Mouse (Mus musculus) MEL (cell line): ENCODE measurements at regions not wholly inside any gene's neighbourhood (a gene's known extent, or its start where the extent isn't known, plus 50 kb on each side); places are given as distances from the start of the nearest gene placed in this dataset.

ENCODE experiments used
- DNase-seq: peaks from one replicate; pipeline ENCODE4 v3.0.0; 2011; ENCODE audit warnings: low read depth, low spot score
- H3K27ac ChIP-seq: 2 replicates; pipeline ENCODE4 v1.5.1; 2012; ENCODE audit warnings: low read depth, mild to moderate bottlenecking, control low read depth, low read length, moderate library complexity; ENCODE audit not compliant: control insufficient read depth
- H3K27me3 ChIP-seq, 2 experiments: fragments of 150-350 bp in 1 of 2; sonication (generic) in 1 of 2; 2 replicates each; pipeline ENCODE4 v1.6.1; 2012; ENCODE audit warnings: low read length in 2 of 2, mild to moderate bottlenecking in 2 of 2, improper control_type of control experiment in 1 of 2, moderate library complexity in 1 of 2; ENCODE audit not compliant: insufficient read depth in 2 of 2, control insufficient read depth in 1 of 2
- H3K36me3 ChIP-seq, 2 experiments: 2 replicates each; pipeline ENCODE4 v1.6.1; 2012 to 2014; ENCODE audit warnings: low read length in 2 of 2, improper control_type of control experiment in 1 of 2, inconsistent platforms in 1 of 2, mild to moderate bottlenecking in 1 of 2; ENCODE audit not compliant: insufficient read depth in 2 of 2, control insufficient read depth in 1 of 2
- H3K4me1 ChIP-seq, 2 experiments: fragments of 150-350 bp in 1 of 2; sonication (generic) in 1 of 2; 2 replicates each; pipeline ENCODE4 v1.6.1; 2012; ENCODE audit warnings: low read length in 2 of 2, improper control_type of control experiment in 1 of 2, mild to moderate bottlenecking in 1 of 2; ENCODE audit not compliant: insufficient read depth in 2 of 2, control insufficient read depth in 1 of 2
- H3K4me3 ChIP-seq, 2 experiments: fragments of 150-350 bp in 1 of 2; sonication (generic) in 1 of 2; 2 replicates each; pipeline ENCODE4 v1.5.1; 2012; ENCODE audit warnings: low read depth in 2 of 2, low read length in 2 of 2, mild to moderate bottlenecking in 2 of 2, moderate library complexity in 2 of 2, control low read depth in 1 of 2, improper control_type of control experiment in 1 of 2; ENCODE audit not compliant: control insufficient read depth in 1 of 2, insufficient read depth in 1 of 2
- H3K79me2 ChIP-seq: 2 replicates; pipeline ENCODE4 v1.6.1; 2012; ENCODE audit warnings: mild to moderate bottlenecking, low read length, moderate library complexity; ENCODE audit not compliant: control insufficient read depth, poor library complexity, insufficient read depth
- H3K9ac ChIP-seq: 2 replicates; pipeline ENCODE4 v1.6.1; 2012; ENCODE audit warnings: low read depth, mild to moderate bottlenecking, control low read depth, low read length, moderate library complexity; ENCODE audit not compliant: control insufficient read depth, poor library complexity, severe bottlenecking
- H3K9me3 ChIP-seq: fragments of 150-350 bp; sonication (generic); replicated peaks from 2 replicates; pipeline ENCODE4 v1.6.1; 2012; ENCODE audit warnings: mild to moderate bottlenecking, low read length, improper control_type of control experiment, moderate library complexity; ENCODE audit not compliant: insufficient read depth
- BHLHE40 ChIP-seq: IDR thresholded peaks from 2 replicates; pipeline ENCODE4 v1.6.1; 2012; ENCODE audit warnings: low read depth, mild to moderate bottlenecking, inconsistent platforms, low read length, improper control_type of control experiment, borderline replicate concordance
- CHD1 ChIP-seq: IDR thresholded peaks from 2 replicates; pipeline ENCODE4 v1.6.1; 2012; ENCODE audit warnings: low read depth, mild to moderate bottlenecking, inconsistent platforms, low read length, improper control_type of control experiment
- CHD2 ChIP-seq: IDR thresholded peaks from 2 replicates; pipeline ENCODE4 v1.6.1; 2011; ENCODE audit warnings: low read length, improper control_type of control experiment
- CTCF ChIP-seq, 3 experiments: IDR thresholded peaks in 2 of 3; conservative IDR thresholded peaks in 1 of 3; 2 replicates each; pipeline ENCODE4 v1.5.1; 2011 to 2012; ENCODE audit warnings: low read length in 3 of 3, low read depth in 2 of 3, mild to moderate bottlenecking in 2 of 3, improper control_type of control experiment in 1 of 3, inconsistent platforms in 1 of 3, mixed read lengths in 1 of 3, moderate library complexity in 1 of 3; ENCODE audit not compliant: control insufficient read depth in 1 of 3, insufficient read depth in 1 of 3, poor library complexity in 1 of 3, severe bottlenecking in 1 of 3
- E2F4 ChIP-seq: IDR thresholded peaks from 2 replicates; pipeline ENCODE4 v1.6.1; 2011; ENCODE audit warnings: low read depth, low read length, improper control_type of control experiment, borderline replicate concordance
- EP300 ChIP-seq, 2 experiments: IDR thresholded peaks; 2 replicates each; pipeline ENCODE4 v1.6.1; 2011; ENCODE audit warnings: improper control_type of control experiment in 2 of 2, low read length in 2 of 2, low read depth in 1 of 2, mild to moderate bottlenecking in 1 of 2
- GABPA ChIP-seq: IDR thresholded peaks from 2 replicates; pipeline ENCODE4 v1.6.1; 2012; ENCODE audit warnings: low read depth, mild to moderate bottlenecking, inconsistent platforms, low read length, improper control_type of control experiment, moderate library complexity
- GATA1 ChIP-seq: IDR thresholded peaks from 2 replicates; pipeline ENCODE4 v1.6.1; 2011; ENCODE audit warnings: low read depth, low read length, improper control_type of control experiment
- JUND ChIP-seq: IDR thresholded peaks from 2 replicates; pipeline ENCODE4 v1.6.1; 2011; ENCODE audit warnings: low read depth, mild to moderate bottlenecking, improper control_type of control experiment, low read length
- MAZ ChIP-seq: IDR thresholded peaks from 2 replicates; pipeline ENCODE4 v1.6.1; 2012; ENCODE audit warnings: low read depth, mild to moderate bottlenecking, inconsistent platforms, low read length, improper control_type of control experiment
- MEF2A ChIP-seq: IDR thresholded peaks from 2 replicates; pipeline ENCODE4 v1.6.1; 2014; ENCODE audit warnings: low read depth, mild to moderate bottlenecking, inconsistent platforms, low read length, improper control_type of control experiment; ENCODE audit not compliant: poor library complexity, insufficient replicate concordance, severe bottlenecking; ENCODE audit errors: extremely low read depth
- NELFE ChIP-seq: IDR thresholded peaks from 2 replicates; pipeline ENCODE4 v1.6.1; 2011; ENCODE audit warnings: low read depth, low read length, improper control_type of control experiment
- POLR2A ChIP-seq, 2 experiments: IDR thresholded peaks; 2 replicates each; pipeline ENCODE4 v1.6.1; 2011 to 2012; ENCODE audit warnings: low read length in 2 of 2, mild to moderate bottlenecking in 2 of 2, control low read depth in 1 of 2, improper control_type of control experiment in 1 of 2, low read depth in 1 of 2, moderate library complexity in 1 of 2; ENCODE audit not compliant: control insufficient read depth in 1 of 2, insufficient read depth in 1 of 2, poor library complexity in 1 of 2
- POLR2AphosphoS2 ChIP-seq: IDR thresholded peaks from 2 replicates; pipeline ENCODE4 v1.6.1; 2011; ENCODE audit warnings: low read length, improper control_type of control experiment
- POLR2AphosphoS5 ChIP-seq: IDR thresholded peaks from 2 replicates; pipeline ENCODE4 v1.6.1; 2012; ENCODE audit warnings: low read depth, borderline replicate concordance, mild to moderate bottlenecking, inconsistent platforms, low read length, moderate library complexity, mixed read lengths
- RAD21 ChIP-seq: IDR thresholded peaks from 2 replicates; pipeline ENCODE4 v1.6.1; 2011; ENCODE audit warnings: mild to moderate bottlenecking, low read depth, low read length, improper control_type of control experiment
- SIN3A ChIP-seq: IDR thresholded peaks from 2 replicates; pipeline ENCODE4 v1.6.1; 2012; ENCODE audit warnings: low read length, improper control_type of control experiment, inconsistent platforms
- TAL1 ChIP-seq: IDR thresholded peaks from 2 replicates; pipeline ENCODE4 v1.6.1; 2012; ENCODE audit warnings: mild to moderate bottlenecking, inconsistent platforms, low read length, moderate library complexity, mixed read lengths
- TBP ChIP-seq: IDR thresholded peaks from 2 replicates; pipeline ENCODE4 v1.8.0; 2011; ENCODE audit warnings: low read depth, low read length, improper control_type of control experiment
- USF1 ChIP-seq: IDR thresholded peaks from 2 replicates; pipeline ENCODE4 v1.6.1; 2014; ENCODE audit warnings: low read depth, mild to moderate bottlenecking, inconsistent platforms, low read length, improper control_type of control experiment, moderate library complexity
- USF2 ChIP-seq, 2 experiments: IDR thresholded peaks; 2 replicates each; pipeline ENCODE4 v1.6.1; 2011 to 2012; ENCODE audit warnings: improper control_type of control experiment in 2 of 2, low read length in 2 of 2, borderline replicate concordance in 1 of 2, inconsistent platforms in 1 of 2, low read depth in 1 of 2, mild to moderate bottlenecking in 1 of 2; ENCODE audit not compliant: insufficient read depth in 1 of 2
- ZMIZ1 ChIP-seq: IDR thresholded peaks from 2 replicates; pipeline ENCODE4 v1.6.1; 2012; ENCODE audit warnings: low read depth, mild to moderate bottlenecking, inconsistent platforms, low read length, improper control_type of control experiment, moderate library complexity

GRCm38 (mm10) chr16:24326571-24326970, 66.7 kb upstream of the Lpp start:
- Histone ChIP-seq H3K9ac (no peak overlapping the region), H3K4me1 (no peaks in the 10 kb centered on the region), H3K27ac (no peak overlapping the region), H3K36me3 (no peaks in the 10 kb centered on the region), H3K27me3 (no peaks in the 10 kb centered on the region), H3K79me2 (no peaks in the 10 kb centered on the region), H3K9me3 (no peaks in the 10 kb centered on the region), H3K4me3 (no peak overlapping the region)
- DNase-seq: no peak
- TF ChIP-seq CHD2: no peak
- no peak for TF ChIP-seq TBP
- TF ChIP-seq RAD21: no peak
- no peak for TF ChIP-seq USF1
- TF ChIP-seq GABPA: no peak
- no peak for TF ChIP-seq JUND
- TF ChIP-seq POLR2AphosphoS5: no peak
- TF ChIP-seq CHD1: no peak
- TF ChIP-seq E2F4: no peak
- no peak for TF ChIP-seq CTCF (IDR thresholded peaks at IDR 0.05 in 2 of 3, conservative IDR thresholded peaks at IDR 0.05 in 1 of 3; ENCODE audit: control insufficient read depth in 1 of 3, insufficient read depth in 1 of 3, low read depth in 2 of 3, low read length in 3 of 3, poor library complexity in 1 of 3, severe bottlenecking in 1 of 3)

GRCm38 (mm10) chr16:24326046-24326445, 67.3 kb upstream of the Lpp start:
- Histone ChIP-seq H3K4me3 (no peak overlapping the region), H3K27me3 (no peaks in the 10 kb centered on the region), H3K9me3 (no peaks in the 10 kb centered on the region), H3K36me3 (no peaks in the 10 kb centered on the region), H3K4me1 (no peaks in the 10 kb centered on the region), H3K27ac (no peak overlapping the region), H3K79me2 (no peaks in the 10 kb centered on the region), H3K9ac (no peak overlapping the region)
- no peak for DNase-seq
- TF ChIP-seq CTCF (IDR thresholded peaks at IDR 0.05 in 2 of 3, conservative IDR thresholded peaks at IDR 0.05 in 1 of 3; ENCODE audit: control insufficient read depth in 1 of 3, insufficient read depth in 1 of 3, low read depth in 2 of 3, low read length in 3 of 3, poor library complexity in 1 of 3, severe bottlenecking in 1 of 3) (no peak), MAZ (no peak), NELFE (no peak), USF1 (no peak), POLR2A (IDR thresholded peaks at IDR 0.05; ENCODE audit: control insufficient read depth in 1 of 2, insufficient read depth in 1 of 2, low read depth in 1 of 2, low read length in 2 of 2, poor library complexity in 1 of 2) (no peak), EP300 (IDR thresholded peaks at IDR 0.05; ENCODE audit: low read depth in 1 of 2, low read length in 2 of 2) (no peak), TAL1 (no peak), ZMIZ1 (no peak), RAD21 (no peak)

- H3K9ac ChIP-seq: no peak overlapping the region
- TF ChIP-seq BHLHE40 (no peak), MEF2A (no peak), USF2 (IDR thresholded peaks at IDR 0.05; ENCODE audit: borderline replicate concordance in 1 of 2, insufficient read depth in 1 of 2, low read depth in 1 of 2, low read length in 2 of 2) (no peak), GATA1 (no peak), SIN3A (no peak), POLR2AphosphoS2 (no peak), JUND (no peak), TBP (no peak)
- H3K27ac ChIP-seq: no peak overlapping the region
- no peaks in the 10 kb centered on the region for H3K79me2 ChIP-seq
- DNase-seq: no peak
- H3K4me1 ChIP-seq: no peaks in the 10 kb centered on the region
- no peaks in the 10 kb centered on the region for H3K36me3 ChIP-seq
- no peaks in the 10 kb centered on the region for H3K9me3 ChIP-seq
- H3K4me3 ChIP-seq: no peak overlapping the region
- H3K27me3 ChIP-seq: no peaks in the 10 kb centered on the region
These were observed 68.4 kb upstream of the Lpp start for GRCm38 (mm10) chr16:24324917-24325316.
